Comparison of ENCODE assay signal across 27 mouse cellular contexts in the genomic region with DNA sequence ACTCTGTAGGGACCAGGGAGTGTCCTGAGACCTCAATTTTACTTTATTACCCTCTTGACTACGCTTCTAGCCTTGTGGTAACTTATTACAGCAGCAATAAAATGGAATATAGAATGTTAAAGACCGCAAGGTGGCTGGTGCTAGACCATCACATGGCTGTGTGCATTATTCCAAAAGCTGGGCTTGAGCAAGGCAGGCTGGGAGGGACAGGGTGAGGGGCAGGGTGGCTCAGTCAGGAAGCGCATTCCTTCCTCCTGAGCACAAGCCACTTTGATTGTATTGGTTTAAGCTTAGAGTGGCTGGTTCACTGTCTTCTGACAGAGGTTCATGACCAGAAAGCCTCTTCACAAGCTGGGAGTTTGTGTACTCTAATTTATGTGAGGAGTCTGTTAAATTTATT.
A peak's percentile ranks its signal among the peaks of the same experiment; 100 is the strongest.
DNase-seq lines count a peak whose midpoint lies in the region; ATAC-seq and TF ChIP-seq lines count a peak whose summit lies in the region.
"Had no signal": no experiment of that assay in that cellular context is flagged by ENCODE, and none has a peak within 500 bp of the region (broad histone marks: within the 10 kb centered on the region; RNA-seq: fewer than 3 reads in every experiment).

No protein-coding gene starts in this region.

- TF ChIP-seq POLR2A in lung, adult 2 months (IDR thresholded peaks at IDR 0.05; ENCODE audit: borderline replicate concordance, extremely low read depth, low read depth, low read length), result no peak

- no peak for ATAC-seq in heart, embryonic 15.5 days (replicated peaks; ENCODE audit: insufficient number of reproducible peaks, insufficient read depth, low FRiP score, low read depth)
- no peak for ATAC-seq in liver, embryonic 12.5 days
- no peak for ATAC-seq in liver, embryonic 11.5 days (replicated peaks; ENCODE audit: low FRiP score)
- peak; percentile 48; the same call in 1 of the 2 replicates for ATAC-seq in lung, postnatal 0 days
- ATAC-seq: forebrain, embryonic 13.5 days; forebrain, embryonic 16.5 days; Patski had no signal

- DNase-seq in heart, embryonic 10.5 days (ENCODE audit: low spot score), result peak; percentile 69
- DNase-seq in heart, adult 18-20 months, result no peak
- no peak for DNase-seq in heart, postnatal 36 days
- DNase-seq in liver, embryonic 11.5 days (ENCODE audit: low spot score), result no peak
- peak; percentile 13 for DNase-seq in lung, postnatal 0 days (ENCODE audit: low spot score)
- DNase-seq in lung, adult 2 months, result no peak
- DNase-seq: adrenal gland, postnatal 10 days; adrenal gland, postnatal 36 days; B cell, adult 2 months; cerebellum, adult 18-20 months; cerebellum, adult 9-10 months; cerebellum, postnatal 14 days; gastrocnemius, postnatal 10 days; gastrocnemius, postnatal 36 days; heart, postnatal 10 days; kidney, adult 11 months had no signal

- 91% methylated on average over 3 of the region's 3 CpGs for WGBS in heart, embryonic 10.5 days
- WGBS in heart, embryonic 15.5 days, result 86% methylated on average over 3 of the region's 3 CpGs
- WGBS in liver, embryonic 12.5 days (ENCODE audit: insufficient replicate concordance), result 86% methylated on average over 3 of the region's 3 CpGs
- 92% methylated on average over 3 of the region's 3 CpGs for WGBS in liver, embryonic 11.5 days
- 80% methylated on average over 3 of the region's 3 CpGs for WGBS in lung, postnatal 0 days
- 88% methylated on average over 3 of the region's 3 CpGs for WGBS in lung, adult 2 months

- H3K27me3 ChIP-seq in heart, embryonic 10.5 days (ENCODE audit: insufficient read depth, poor library complexity, severe bottlenecking), result no peaks in the 10 kb centered on the region
- H3K27me3 ChIP-seq in heart, embryonic 15.5 days, result no peaks in the 10 kb centered on the region
- H3K27me3 ChIP-seq in liver, embryonic 12.5 days (replicated peaks), result no peaks in the 10 kb centered on the region
- H3K27me3 ChIP-seq in liver, embryonic 11.5 days (replicated peaks; ENCODE audit: control insufficient read depth, insufficient read depth, low read length), result no peaks in the 10 kb centered on the region
- H3K27me3 ChIP-seq in lung, postnatal 0 days (replicated peaks; ENCODE audit: insufficient read depth, low read length), result no peaks in the 10 kb centered on the region
- H3K27me3 ChIP-seq: CH12.LX; forebrain, embryonic 13.5 days; heart, embryonic 12.5 days; hindbrain, embryonic 12.5 days; hindbrain, embryonic 15.5 days; Patski had no signal

- TF ChIP-seq EP300 in lung, postnatal 0 days (IDR thresholded peaks at IDR 0.05), result no peak

- H3K27ac ChIP-seq in heart, embryonic 10.5 days, result no peak overlapping the region; the same call in 1 of the 2 replicates
- H3K27ac ChIP-seq in heart, embryonic 15.5 days, result peak overlapping the region; percentile 88
- peak overlapping the region; percentile 64 for H3K27ac ChIP-seq in liver, embryonic 12.5 days
- H3K27ac ChIP-seq in liver, embryonic 11.5 days (ENCODE audit: low read depth, low read length), result no peak overlapping the region
- no peak overlapping the region for H3K27ac ChIP-seq in lung, postnatal 0 days (ENCODE audit: low read length)
- H3K27ac ChIP-seq: forebrain, embryonic 10.5 days; forebrain, embryonic 13.5 days; hindbrain, embryonic 12.5 days; hindbrain, embryonic 15.5 days had no signal

- H3K4me2 ChIP-seq in heart, embryonic 15.5 days, result no peak overlapping the region
- no peak overlapping the region for H3K4me2 ChIP-seq in liver, embryonic 12.5 days
- H3K4me2 ChIP-seq in liver, embryonic 11.5 days, result no peak overlapping the region
- H3K4me2 ChIP-seq in lung, postnatal 0 days (replicated peaks; ENCODE audit: low read depth, low read length), result no peak overlapping the region
- H3K4me2 ChIP-seq: forebrain, embryonic 13.5 days; heart, embryonic 12.5 days; hindbrain, embryonic 12.5 days; hindbrain, embryonic 15.5 days had no signal

- no peak for TF ChIP-seq CTCF in lung, postnatal 0 days (IDR thresholded peaks at IDR 0.05)
- TF ChIP-seq CTCF in lung, adult 2 months (IDR thresholded peaks at IDR 0.05; ENCODE audit: insufficient read depth, low read length), result no peak

- H3K9ac ChIP-seq in heart, embryonic 15.5 days, result no peak overlapping the region
- no peak overlapping the region for H3K9ac ChIP-seq in liver, embryonic 12.5 days
- no peak overlapping the region for H3K9ac ChIP-seq in liver, embryonic 11.5 days (ENCODE audit: low read depth, low read length)
- H3K9ac ChIP-seq in lung, postnatal 0 days (replicated peaks; ENCODE audit: low read depth), result no peak overlapping the region
- H3K9ac ChIP-seq: forebrain, embryonic 13.5 days; heart, embryonic 12.5 days; hindbrain, embryonic 12.5 days; hindbrain, embryonic 15.5 days had no signal

- intact Hi-C loops in heart, postnatal 36 days (cut with DNase I), result no loop called here

- H3K4me3 ChIP-seq in heart, embryonic 10.5 days, result no peak overlapping the region
- H3K4me3 ChIP-seq in heart, embryonic 15.5 days, result no peak overlapping the region
- H3K4me3 ChIP-seq in liver, embryonic 12.5 days, result no peak overlapping the region
- no peak overlapping the region for H3K4me3 ChIP-seq in liver, embryonic 11.5 days (ENCODE audit: low read depth, low read length)
- no peak overlapping the region for H3K4me3 ChIP-seq in lung, postnatal 0 days (ENCODE audit: low read depth, low read length)
- no peak overlapping the region for H3K4me3 ChIP-seq in lung, adult 2 months (replicated peaks; ENCODE audit: extremely low read depth, low read depth, low read length)
- H3K4me3 ChIP-seq: forebrain, embryonic 10.5 days; forebrain, embryonic 13.5 days; heart, embryonic 12.5 days; hindbrain, embryonic 12.5 days; hindbrain, embryonic 15.5 days had no signal

- H3K36me3 ChIP-seq in heart, embryonic 10.5 days, result no peaks in the 10 kb centered on the region
- H3K36me3 ChIP-seq in heart, embryonic 15.5 days, result no peaks in the 10 kb centered on the region
- no peaks in the 10 kb centered on the region for H3K36me3 ChIP-seq in liver, embryonic 12.5 days
- H3K36me3 ChIP-seq in liver, embryonic 11.5 days (ENCODE audit: control insufficient read depth, insufficient read depth, low read length), result no peaks in the 10 kb centered on the region
- no peaks in the 10 kb centered on the region for H3K36me3 ChIP-seq in lung, postnatal 0 days (ENCODE audit: insufficient read depth, low read length)
- H3K36me3 ChIP-seq: forebrain, embryonic 10.5 days; G1E; heart, embryonic 12.5 days; hindbrain, embryonic 12.5 days; hindbrain, embryonic 15.5 days had no signal

- peaks cover 20% of the 10 kb centered on the region for H3K4me1 ChIP-seq in heart, embryonic 10.5 days
- H3K4me1 ChIP-seq in heart, embryonic 15.5 days (replicated peaks), result peaks cover 21% of the 10 kb centered on the region
- H3K4me1 ChIP-seq in liver, embryonic 12.5 days, result peaks cover 52% of the 10 kb centered on the region
- peaks cover 5% of the 10 kb centered on the region for H3K4me1 ChIP-seq in liver, embryonic 11.5 days (replicated peaks; ENCODE audit: control insufficient read depth, insufficient read depth, low read length)
- no peaks in the 10 kb centered on the region for H3K4me1 ChIP-seq in lung, postnatal 0 days (ENCODE audit: insufficient read depth, low read depth, low read length)
- H3K4me1 ChIP-seq in lung, adult 2 months (ENCODE audit: control insufficient read depth, insufficient read depth, low read length), result no peaks in the 10 kb centered on the region
- H3K4me1 ChIP-seq: forebrain, embryonic 13.5 days; hindbrain, embryonic 15.5 days had no signal

- H3K9me3 ChIP-seq in heart, embryonic 10.5 days, result no peaks in the 10 kb centered on the region
- no peaks in the 10 kb centered on the region for H3K9me3 ChIP-seq in heart, embryonic 15.5 days (replicated peaks)
- H3K9me3 ChIP-seq in liver, embryonic 12.5 days (replicated peaks), result no peaks in the 10 kb centered on the region
- H3K9me3 ChIP-seq in liver, embryonic 11.5 days (ENCODE audit: control insufficient read depth, low read length), result no peaks in the 10 kb centered on the region
- H3K9me3 ChIP-seq in lung, postnatal 0 days (ENCODE audit: low read length), result no peaks in the 10 kb centered on the region
- H3K9me3 ChIP-seq: forebrain, embryonic 10.5 days; forebrain, embryonic 13.5 days; G1E; hindbrain, embryonic 12.5 days; hindbrain, embryonic 15.5 days had no signal

Comparison
In these comparisons a context has a peak if more than half of its experiments do, and no peak if none do; other contexts are left out.
1. DNase-seq: peak in heart, embryonic 10.5 days (single experiment) and lung, postnatal 0 days (single experiment); none in heart, adult 18-20 months (0 of 2), heart, postnatal 36 days (0 of 2), liver, embryonic 11.5 days (single experiment) and lung, adult 2 months (single experiment).
2. H3K27ac ChIP-seq: peak in heart, embryonic 15.5 days (single experiment) and liver, embryonic 12.5 days (single experiment); none in heart, embryonic 10.5 days (single experiment), liver, embryonic 11.5 days (single experiment) and lung, postnatal 0 days (single experiment).